Mouse (Mus musculus) CH12.LX (cell line): ENCODE measurements around the gene Atn1.

ENCODE experiments used
- CHD2 ChIP-seq: IDR thresholded peaks from 2 replicates; pipeline ENCODE4 v1.6.1; 2011; ENCODE audit warnings: low read length, improper control_type of control experiment
- JUN ChIP-seq: IDR thresholded peaks from 2 replicates; pipeline ENCODE4 v1.6.1; 2011; ENCODE audit warnings: low read depth, mild to moderate bottlenecking, low read length, improper control_type of control experiment, moderate library complexity; ENCODE audit not compliant: insufficient read depth
- RCOR1 ChIP-seq: conservative IDR thresholded peaks from 2 replicates; pipeline ENCODE4 v1.6.1; 2012; ENCODE audit warnings: low read depth, mild to moderate bottlenecking, inconsistent platforms, low read length, improper control_type of control experiment

- peak; percentile 71 for TF ChIP-seq RCOR1
- peak; percentile 97 for TF ChIP-seq CHD2
- TF ChIP-seq JUN: no peak; the same call in 1 of the 2 replicates
These were observed 10.6 kb downstream of the Atn1 start for GRCm38 (mm10) chr6:124745490-124746295.
